Mouse (Mus musculus) lung, embryonic 15.5 days (tissue): ENCODE measurements around the gene Pus3. TPM values are rescaled to one million over a fixed set of nuclear protein-coding genes. Genes with fewer than 3 reads are reported as not detected.
"Not testable (repeated sequence)": the region's sequence is repeated elsewhere in the genome, so short reads cannot be mapped to it uniquely, and the experiment has no call there.

Experiments used
- ATAC-seq: fragments of 200-750 bp; cut with Nextera tagmentation; 2 replicates; pipeline ENCODE4 v1.8.0; 2017; ENCODE audit warnings: moderate number of reproducible peaks, borderline replicate concordance; ENCODE audit not compliant: low FRiP score, low TSS enrichment; ENCODE audit errors: extremely low read depth
- H3K27ac ChIP-seq: fragments of 300-500 bp; sonication (generic); 2 replicates; pipeline ENCODE4 v1.5.1; 2015; ENCODE audit warnings: moderate library complexity, mild to moderate bottlenecking, inconsistent platforms
- H3K27me3 ChIP-seq: fragments of 300-500 bp; sonication (generic); 2 replicates; pipeline ENCODE4 v1.6.1; 2015; ENCODE audit warnings: inconsistent platforms
- H3K36me3 ChIP-seq: fragments of 300-500 bp; sonication (generic); 2 replicates; pipeline ENCODE4 v1.6.1; 2015; ENCODE audit warnings: inconsistent platforms
- H3K4me1 ChIP-seq: fragments of 300-500 bp; sonication (generic); 2 replicates; pipeline ENCODE4 v1.6.1; 2015; ENCODE audit warnings: inconsistent platforms
- H3K4me2 ChIP-seq: fragments of 300-500 bp; sonication (generic); 2 replicates; pipeline ENCODE4 v1.6.1; 2015; ENCODE audit warnings: inconsistent platforms, mild to moderate bottlenecking, moderate library complexity
- H3K4me3 ChIP-seq: fragments of 300-500 bp; sonication (generic); 2 replicates; pipeline ENCODE4 v1.5.1; 2015; ENCODE audit warnings: mild to moderate bottlenecking, inconsistent platforms
- H3K9ac ChIP-seq: fragments of 300-500 bp; sonication (generic); 2 replicates; pipeline ENCODE4 v1.6.1; 2015; ENCODE audit warnings: inconsistent platforms
- H3K9me3 ChIP-seq: fragments of 300-500 bp; sonication (generic); 2 replicates; pipeline ENCODE4 v1.6.1; 2016; ENCODE audit warnings: inconsistent platforms
- WGBS: fragments of 180-500 bp; shearing (Covaris S2); methylation state at CpG from one replicate; pipeline ENCODE4 v1.1.7; 2015; 5-methylcytosine and 5-hydroxymethylcytosine counted together
- polyA plus RNA-seq: library from polyadenylated mRNA; unstranded; fragments of >200 nt; fragmentation: Nextera tagmentation; extraction: Ambion mirVana; gene quantifications from 2 replicates; pipeline ENCODE4 v1.2.1, GENCODE M21; 2015

Pus3 gene
- polyA plus RNA-seq, 1 experiment from 2014 or later = 15.9 TPM

DNA sequence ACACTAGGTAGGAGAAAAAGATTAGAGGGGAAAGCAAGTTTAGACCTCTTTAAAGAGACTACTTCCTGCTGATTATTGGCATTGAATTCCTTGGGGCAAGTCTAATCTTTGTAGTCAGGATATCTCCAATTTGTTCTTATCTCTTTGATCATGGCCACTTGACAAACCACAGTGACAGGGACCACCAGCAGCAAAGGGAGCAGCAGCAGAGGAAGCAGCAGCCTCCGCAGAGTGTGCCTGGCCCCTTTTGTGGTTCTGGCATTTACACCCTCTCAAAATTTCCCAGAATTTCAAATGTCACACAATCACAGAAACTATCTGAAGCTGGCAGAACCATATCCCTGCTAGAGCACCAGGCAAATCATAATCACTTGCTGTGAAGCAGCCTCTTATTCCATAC is 29.3 kb downstream of the Pus3 start:
- no peak overlapping the region for H3K9ac ChIP-seq
- no peaks in the 10 kb centered on the region for H3K27me3 ChIP-seq
- no peak overlapping the region for H3K4me2 ChIP-seq
- WGBS = 57% methylated on average over 1 of the region's 1 CpGs
- H3K4me1 ChIP-seq = no peaks in the 10 kb centered on the region
- H3K9me3 ChIP-seq = no peaks in the 10 kb centered on the region
- no peak overlapping the region for H3K27ac ChIP-seq
- H3K36me3 ChIP-seq = no peaks in the 10 kb centered on the region
- ATAC-seq = no peak
- no peak overlapping the region for H3K4me3 ChIP-seq

- H3K4me3 ChIP-seq = no peak overlapping the region
- H3K36me3 ChIP-seq = no peaks in the 10 kb centered on the region
- H3K27ac ChIP-seq = no peak overlapping the region
- ATAC-seq = no peak
- H3K4me1 ChIP-seq = no peaks in the 10 kb centered on the region
- no peak overlapping the region for H3K4me2 ChIP-seq
- H3K9me3 ChIP-seq = no peaks in the 10 kb centered on the region
- 6% methylated on average over 2 of the region's 2 CpGs for WGBS
- no peaks in the 10 kb centered on the region for H3K27me3 ChIP-seq
- H3K9ac ChIP-seq = no peak overlapping the region
Measured at GRCm38 (mm10) chr9:35592903-35593302, 34.5 kb downstream of the Pus3 start.

DNA sequence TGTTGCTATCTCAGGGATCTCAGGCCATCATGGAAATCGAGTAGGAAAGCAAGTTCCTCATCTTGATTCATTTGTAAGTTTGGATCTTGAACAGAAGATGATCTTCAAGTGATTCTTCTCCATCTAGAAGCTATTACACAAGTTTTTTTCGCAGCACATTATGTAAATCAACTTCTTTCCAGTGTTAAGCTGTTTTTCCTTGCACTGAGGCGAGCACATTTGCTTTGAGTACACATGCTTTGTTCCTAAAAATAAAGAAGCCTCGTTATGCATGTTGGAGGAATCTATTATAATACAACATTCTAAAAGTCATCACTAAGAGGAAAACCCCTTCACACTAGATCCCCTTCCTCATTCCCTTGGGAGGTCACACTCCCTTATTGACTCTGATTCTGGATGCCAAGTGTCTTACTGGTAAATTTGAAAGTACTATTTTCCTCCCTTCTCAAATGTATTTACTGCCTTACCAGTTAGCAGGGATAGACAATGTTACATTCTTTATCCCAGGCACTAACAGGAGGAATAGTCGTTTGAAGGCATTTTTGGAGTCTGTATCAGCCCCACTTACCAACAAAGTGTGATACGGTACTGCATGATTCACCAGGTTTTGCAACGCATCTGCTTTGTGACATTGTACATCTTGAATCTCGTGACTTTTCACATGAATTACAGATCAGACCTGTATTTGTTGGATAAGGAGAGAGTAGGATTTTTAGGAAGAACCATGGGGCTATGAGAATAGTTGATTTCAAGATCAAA is 49.4 kb downstream of the Pus3 start:
- WGBS = 56% methylated on average over 8 of the region's 8 CpGs
- ATAC-seq = no peak

DNA sequence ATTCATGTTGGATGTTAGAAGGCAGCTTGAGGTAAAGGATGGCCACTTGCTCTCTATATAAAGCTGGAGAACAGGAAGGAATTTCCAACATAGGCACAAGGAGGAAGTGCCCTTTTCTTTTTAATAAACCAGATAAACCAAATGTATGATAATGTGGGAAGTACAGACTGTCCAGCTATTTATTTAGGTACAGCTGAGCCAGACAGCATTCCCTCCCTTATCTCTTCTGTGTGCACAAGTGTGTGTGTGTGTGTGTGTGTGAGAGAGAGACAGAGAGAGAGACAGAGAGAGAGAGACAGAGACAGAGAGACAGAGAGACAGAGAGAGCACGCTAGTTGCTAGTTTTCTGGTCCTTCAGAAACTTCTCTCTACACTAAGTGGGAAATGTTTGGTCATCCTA is 53.4 kb downstream of the Pus3 start, which contains the start of gene Pate4:
TSS of gene Pate4 (minus strand) at position 101 of the 400 bp plus-strand sequence.
- no peak for ATAC-seq
- Histone ChIP-seq H3K27ac (no peak within 1 kb of the TSS), H3K4me3 (no peak within 1 kb of the TSS), H3K4me2 (no peak within 1 kb of the TSS), H3K9ac (no peak within 1 kb of the TSS), H3K9me3 (no peaks in the 10 kb centered on the region), H3K4me1 (no peaks in the 10 kb centered on the region), H3K36me3 (no peaks in the 10 kb centered on the region), H3K27me3 (no peaks in the 10 kb centered on the region)
- 79% methylated on average over 1 of the region's 1 CpGs for WGBS

More for the DNA sequence above, 49.4 kb downstream of the Pus3 start:
- no peak overlapping the region for H3K27ac ChIP-seq
- no peaks in the 10 kb centered on the region for H3K36me3 ChIP-seq
- H3K9me3 ChIP-seq = no peaks in the 10 kb centered on the region
- no peak overlapping the region for H3K4me3 ChIP-seq
- H3K27me3 ChIP-seq = no peaks in the 10 kb centered on the region
- H3K4me2 ChIP-seq = no peak overlapping the region
- H3K4me1 ChIP-seq = no peaks in the 10 kb centered on the region
- no peak overlapping the region for H3K9ac ChIP-seq

- ATAC-seq = no peak
- Histone ChIP-seq H3K36me3 (no peaks in the 10 kb centered on the region), H3K4me3 (no peak overlapping the region), H3K9ac (no peak overlapping the region), H3K27me3 (no peaks in the 10 kb centered on the region), H3K4me2 (no peak overlapping the region), H3K4me1 (no peaks in the 10 kb centered on the region), H3K27ac (no peak overlapping the region), H3K9me3 (no peaks in the 10 kb centered on the region)
- WGBS = 16% methylated on average over 2 of the region's 2 CpGs
Measured at GRCm38 (mm10) chr9:35614005-35614404, 55.6 kb downstream of the Pus3 start.

DNA sequence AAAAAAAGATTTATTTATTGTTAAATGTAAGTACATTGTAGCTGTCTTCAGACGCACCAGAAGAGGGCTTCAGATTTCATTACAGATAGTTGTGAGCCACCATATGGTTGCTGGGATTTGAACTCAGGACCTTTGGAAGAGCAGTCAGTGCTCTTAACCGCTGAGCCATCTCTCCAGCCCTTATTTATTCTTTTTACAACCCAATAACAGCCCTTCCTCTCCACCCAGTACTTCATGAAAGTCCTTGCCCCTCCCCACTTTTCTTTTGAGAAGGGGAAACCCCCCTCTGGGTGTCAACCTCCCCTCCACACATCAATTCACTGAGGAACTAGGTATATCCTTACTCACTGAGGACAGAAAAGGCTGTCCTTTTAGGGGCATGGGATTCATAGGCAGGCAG is 58.4 kb downstream of the Pus3 start:
- 57% methylated on average over 2 of the region's 2 CpGs for WGBS
- not testable (repeated sequence) for H3K27ac ChIP-seq, H3K9ac ChIP-seq, H3K36me3 ChIP-seq, H3K27me3 ChIP-seq, H3K9me3 ChIP-seq, ATAC-seq, H3K4me2 ChIP-seq, H3K4me1 ChIP-seq, H3K4me3 ChIP-seq

Other genes with a start within 250 kb of the Pus3 start
- 3.9 and 4.7 TPM in 2 replicates for gene Cdon, start 137.5 kb upstream of the Pus3 start, polyA plus RNA-seq
- not detected in 2 replicates for gene Gm1113, start 40.3 kb upstream of the Pus3 start, polyA plus RNA-seq
- gene Ddx25, start 67 bp upstream of the Pus3 start, polyA plus RNA-seq = 1.2 and 1.3 TPM in 2 replicates
- 0.72 TPM in 2 replicates for gene Pate2, start 11.7 kb downstream of the Pus3 start, polyA plus RNA-seq
- 19.0 and 19.5 TPM in 2 replicates for gene Hyls1, start 11.8 kb downstream of the Pus3 start, polyA plus RNA-seq
- gene Pate4, start 53.3 kb downstream of the Pus3 start, polyA plus RNA-seq = not detected in 2 replicates
- gene Pate3, start 89.6 kb downstream of the Pus3 start, polyA plus RNA-seq = not detected in 2 replicates
- not detected in 2 replicates for gene Pate1, start 128.8 kb downstream of the Pus3 start, polyA plus RNA-seq
- not detected in 2 replicates for gene Gm17677, start 182.5 kb downstream of the Pus3 start, polyA plus RNA-seq
- gene Gm17727, start 219.5 kb downstream of the Pus3 start, polyA plus RNA-seq = not detected in 2 replicates
- gene Gm27235, start 231.5 kb downstream of the Pus3 start, polyA plus RNA-seq = not detected in 2 replicates
- gene D730048I06Rik, start 231.5 kb downstream of the Pus3 start, polyA plus RNA-seq = not detected in 2 replicates